Mouse (Mus musculus): Measurements from ENCODE around the gene Tcaf3. TPM values are rescaled to one million over a fixed set of nuclear protein-coding genes. Genes with fewer than 3 reads are reported as not detected.

Tcaf3 gene
- polyA plus RNA-seq, 1 experiment from 2014 or later: not detected

DNA sequence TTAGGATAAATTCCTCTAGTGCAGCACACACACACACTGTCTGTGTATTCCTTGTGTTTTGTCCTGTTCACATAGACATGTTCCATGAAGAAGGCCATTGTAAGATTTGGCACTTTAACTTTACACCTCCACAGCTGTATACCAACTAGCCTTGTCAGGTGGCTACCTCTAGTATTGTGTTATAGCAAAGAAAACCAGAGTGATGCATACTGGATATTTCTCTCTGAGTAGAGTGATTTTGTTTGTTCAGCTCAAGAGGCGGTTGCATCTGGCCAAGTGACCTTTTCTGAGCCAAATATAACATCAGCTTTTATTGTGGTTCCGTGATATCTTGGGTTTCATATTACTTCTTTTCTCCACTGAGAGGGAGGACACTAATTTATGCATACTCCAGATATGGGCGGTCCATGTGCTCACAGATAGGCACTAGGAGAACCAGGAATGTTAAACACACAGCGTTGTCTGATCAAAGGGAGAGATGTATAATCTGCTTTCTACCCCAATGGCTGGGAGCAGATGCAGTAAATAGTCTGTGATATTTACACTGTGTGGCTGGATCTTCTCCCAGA, 13.5 kb upstream of the Tcaf3 start:
- Histone ChIP-seq H3K4me1 (ENCODE audit: insufficient read depth) (no peaks in the 10 kb centered on the region), H3K9ac (replicated peaks) (no peak overlapping the region), H3K27ac (ENCODE audit: low read depth) (no peak overlapping the region), H3K36me3 (replicated peaks; ENCODE audit: insufficient read depth, low read length) (no peaks in the 10 kb centered on the region), H3K27me3 (ENCODE audit: insufficient read depth, low read length) (no peaks in the 10 kb centered on the region), H3K9me3 (ENCODE audit: low read length) (no peaks in the 10 kb centered on the region), H3K4me2 (ENCODE audit: low read depth, low read length) (no peak overlapping the region), H3K4me3 (ENCODE audit: low read depth, low read length) (no peak overlapping the region)
- ATAC-seq (no peak), DNase-seq (no peak)
- 58% methylated on average over 4 of the region's 4 CpGs for WGBS (ENCODE audit: insufficient replicate concordance)
- no peak for TF ChIP-seq EP300 (IDR thresholded peaks at IDR 0.05; ENCODE audit: low read depth)
- TF ChIP-seq CTCF (IDR thresholded peaks at IDR 0.05; ENCODE audit: low read depth): no peak

DNA sequence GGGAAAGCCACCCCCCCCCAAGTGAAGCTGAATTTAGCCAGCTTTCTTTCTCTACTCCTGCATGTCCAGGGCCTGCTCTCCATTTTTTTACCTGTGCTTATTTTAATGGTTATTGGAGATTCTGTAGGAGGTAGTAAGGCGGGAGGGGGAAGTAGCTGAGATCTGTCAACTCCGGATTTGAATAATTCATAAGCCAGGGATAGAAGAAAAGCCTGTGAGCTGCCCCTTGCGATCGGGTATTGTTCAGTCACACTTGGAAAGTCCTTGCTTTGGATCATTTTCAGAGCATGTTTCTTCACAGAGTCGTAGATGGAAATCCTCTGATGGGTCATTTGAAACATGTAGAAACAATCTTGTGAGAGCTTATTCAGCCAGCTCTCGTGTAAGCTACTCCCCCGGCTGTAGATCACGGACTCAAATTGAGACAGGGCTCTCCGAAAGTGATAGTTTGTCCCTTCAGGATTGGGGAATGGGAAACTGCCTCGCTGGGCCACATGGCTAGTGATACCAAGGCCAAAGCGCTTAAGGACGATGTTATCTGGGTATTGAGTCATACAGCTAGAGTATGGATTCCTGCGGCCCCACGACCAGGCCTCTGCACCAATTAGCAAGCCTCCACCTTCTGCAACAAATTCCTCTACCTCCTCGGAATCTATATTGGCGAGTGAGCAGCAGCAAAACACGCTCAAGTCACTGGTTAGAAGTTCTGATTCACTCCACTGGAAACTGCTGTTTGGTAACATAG, 4.2 kb downstream of the Tcaf3 start:
- H3K27ac ChIP-seq (ENCODE audit: low read depth): no peak overlapping the region
- H3K4me3 ChIP-seq (ENCODE audit: low read depth, low read length): no peak overlapping the region
- H3K9ac ChIP-seq (replicated peaks): no peak overlapping the region
- H3K9me3 ChIP-seq (ENCODE audit: low read length): no peaks in the 10 kb centered on the region
- H3K36me3 ChIP-seq (replicated peaks; ENCODE audit: insufficient read depth, low read length): no peaks in the 10 kb centered on the region
- no peaks in the 10 kb centered on the region for H3K4me1 ChIP-seq (ENCODE audit: insufficient read depth)
- TF ChIP-seq CTCF (IDR thresholded peaks at IDR 0.05; ENCODE audit: low read depth) (no peak), EP300 (IDR thresholded peaks at IDR 0.05; ENCODE audit: low read depth) (no peak)
- H3K4me2 ChIP-seq (ENCODE audit: low read depth, low read length): no peak overlapping the region
- no peaks in the 10 kb centered on the region for H3K27me3 ChIP-seq (ENCODE audit: insufficient read depth, low read length)
- WGBS (ENCODE audit: insufficient replicate concordance): 68% methylated on average over 17 of the region's 17 CpGs
- DNase-seq: no peak
- no peak for ATAC-seq

DNA sequence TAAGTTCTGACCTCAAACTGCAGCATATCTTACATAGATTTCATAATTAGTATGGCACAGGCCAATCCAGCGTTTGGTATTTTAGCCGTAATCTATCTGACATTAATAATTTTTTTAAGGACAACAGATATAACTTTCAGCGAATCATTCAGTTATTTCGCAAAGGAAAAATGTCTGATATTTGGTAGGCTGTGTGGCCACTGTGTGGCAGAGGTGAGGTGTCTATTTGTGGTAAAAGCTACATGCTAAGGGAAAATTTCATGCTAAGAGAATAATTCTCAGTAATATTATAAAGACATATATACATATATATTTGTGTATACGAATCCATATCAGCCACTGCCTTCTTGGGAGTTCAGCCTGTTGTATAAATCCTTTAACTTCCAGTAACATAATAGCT, 10.9 kb downstream of the Tcaf3 start:
- no peak for TF ChIP-seq EP300 (IDR thresholded peaks at IDR 0.05; ENCODE audit: low read depth)
- no peak for TF ChIP-seq CTCF (IDR thresholded peaks at IDR 0.05; ENCODE audit: low read depth)
- no peaks in the 10 kb centered on the region for H3K36me3 ChIP-seq (replicated peaks; ENCODE audit: insufficient read depth, low read length)
- H3K9me3 ChIP-seq (ENCODE audit: low read length): no peaks in the 10 kb centered on the region
- ATAC-seq (no peak), DNase-seq (no peak)
- no peak overlapping the region for H3K4me3 ChIP-seq (ENCODE audit: low read depth, low read length)
- H3K4me2 ChIP-seq (ENCODE audit: low read depth, low read length): no peak overlapping the region
- 75% methylated on average over 5 of the region's 5 CpGs for WGBS (ENCODE audit: insufficient replicate concordance)
- no peak overlapping the region for H3K9ac ChIP-seq (replicated peaks)
- H3K27ac ChIP-seq (ENCODE audit: low read depth): no peak overlapping the region
- H3K27me3 ChIP-seq (ENCODE audit: insufficient read depth, low read length): no peaks in the 10 kb centered on the region
- H3K4me1 ChIP-seq (ENCODE audit: insufficient read depth): no peaks in the 10 kb centered on the region

DNA sequence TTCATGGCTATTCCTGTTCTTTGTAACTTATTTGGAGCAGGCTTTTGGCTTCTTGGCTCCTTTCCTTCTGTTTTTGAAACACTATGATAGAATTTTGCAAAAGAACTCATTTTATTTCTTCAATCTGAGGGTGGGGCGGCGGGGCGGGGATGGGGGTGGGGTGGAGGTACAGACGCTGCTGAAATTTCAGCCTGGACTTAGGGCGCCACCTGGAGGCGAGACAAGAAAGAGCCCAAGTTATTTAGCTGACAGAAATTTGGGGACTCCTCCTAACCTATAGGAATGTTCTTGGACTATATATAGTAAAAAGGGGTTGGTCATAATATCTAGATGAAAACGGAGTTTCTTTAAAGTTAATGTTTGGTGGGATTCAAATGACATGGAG, 14.0 kb downstream of the Tcaf3 start:
- H3K27ac ChIP-seq (ENCODE audit: low read depth): no peak overlapping the region
- H3K4me2 ChIP-seq (ENCODE audit: low read depth, low read length): no peak overlapping the region
- TF ChIP-seq EP300 (IDR thresholded peaks at IDR 0.05; ENCODE audit: low read depth) (no peak), CTCF (IDR thresholded peaks at IDR 0.05; ENCODE audit: low read depth) (peak; percentile 68)
- no peaks in the 10 kb centered on the region for H3K4me1 ChIP-seq (ENCODE audit: insufficient read depth)
- H3K27me3 ChIP-seq (ENCODE audit: insufficient read depth, low read length): no peaks in the 10 kb centered on the region
- no peak overlapping the region for H3K9ac ChIP-seq (replicated peaks)
- WGBS (ENCODE audit: insufficient replicate concordance): 4% methylated on average over 7 of the region's 7 CpGs
- H3K4me3 ChIP-seq (ENCODE audit: low read depth, low read length): no peak overlapping the region
- ATAC-seq: no peak
- H3K36me3 ChIP-seq (replicated peaks; ENCODE audit: insufficient read depth, low read length): no peaks in the 10 kb centered on the region
- no peaks in the 10 kb centered on the region for H3K9me3 ChIP-seq (ENCODE audit: low read length)
- peak; percentile 68 for DNase-seq

DNA sequence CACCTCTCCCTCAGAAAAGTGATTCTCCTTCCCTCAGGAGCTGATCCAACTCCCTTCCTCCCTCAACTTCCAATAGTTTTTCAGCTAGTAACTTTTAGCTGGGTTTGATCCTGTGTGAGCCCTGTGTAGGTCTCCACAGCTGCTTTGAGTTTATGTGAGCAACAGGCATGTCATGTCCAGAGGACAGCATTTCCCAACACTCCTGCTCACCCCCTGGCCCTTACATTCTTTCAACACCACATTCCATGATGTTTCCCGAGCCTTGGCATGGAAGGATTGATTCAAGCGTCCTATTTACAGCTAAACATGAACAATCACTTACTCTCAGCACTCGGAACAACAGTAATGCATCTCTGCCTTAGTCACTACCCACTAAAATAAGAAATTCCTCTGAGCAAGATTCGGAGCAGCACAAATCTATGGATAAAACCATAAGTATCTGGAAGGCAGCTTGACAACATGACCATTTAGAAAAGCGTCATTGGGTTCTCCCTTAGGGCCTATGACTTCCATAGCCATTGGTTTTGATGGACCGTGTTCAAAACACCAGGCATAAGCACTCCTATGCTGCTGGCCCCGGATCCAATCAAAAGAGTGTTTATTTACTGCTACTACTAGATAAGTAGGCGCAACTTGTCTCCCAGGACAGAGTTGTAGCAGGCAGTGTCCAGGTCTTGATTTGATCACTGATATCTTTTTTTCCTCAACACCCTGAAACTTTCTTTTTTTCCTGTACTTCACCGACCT, 14.6 kb downstream of the Tcaf3 start:
- Histone ChIP-seq H3K4me1 (ENCODE audit: insufficient read depth) (no peaks in the 10 kb centered on the region), H3K4me3 (ENCODE audit: low read depth, low read length) (no peak overlapping the region), H3K27ac (ENCODE audit: low read depth) (no peak overlapping the region), H3K9ac (replicated peaks) (no peak overlapping the region), H3K9me3 (ENCODE audit: low read length) (no peaks in the 10 kb centered on the region), H3K36me3 (replicated peaks; ENCODE audit: insufficient read depth, low read length) (no peaks in the 10 kb centered on the region), H3K27me3 (ENCODE audit: insufficient read depth, low read length) (no peaks in the 10 kb centered on the region), H3K4me2 (ENCODE audit: low read depth, low read length) (no peak overlapping the region)
- 55% methylated on average over 9 of the region's 9 CpGs for WGBS (ENCODE audit: insufficient replicate concordance)
- TF ChIP-seq CTCF (IDR thresholded peaks at IDR 0.05; ENCODE audit: low read depth): no peak
- no peak for TF ChIP-seq EP300 (IDR thresholded peaks at IDR 0.05; ENCODE audit: low read depth)
- DNase-seq: no peak
- ATAC-seq: no peak

DNA sequence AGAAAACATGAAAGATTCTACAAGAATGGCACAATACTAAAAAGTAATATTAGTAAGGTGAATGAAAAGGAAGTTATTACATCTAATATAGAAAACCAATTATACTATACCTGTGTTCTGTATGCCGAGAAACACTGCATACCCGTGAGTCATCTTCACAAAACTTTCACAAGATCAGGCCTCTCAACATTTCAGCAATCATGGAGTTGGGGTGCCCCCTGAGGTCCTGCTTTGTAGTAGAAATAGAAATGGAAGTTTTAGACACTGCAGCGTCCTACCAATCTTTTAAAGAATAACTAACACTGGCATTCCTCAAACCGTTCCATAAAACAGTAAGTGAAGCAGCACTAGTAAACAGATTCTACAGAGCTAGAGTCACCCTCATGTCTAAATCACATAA, 18.8 kb downstream of the Tcaf3 start:
- H3K9me3 ChIP-seq (ENCODE audit: low read length): no peaks in the 10 kb centered on the region
- WGBS (ENCODE audit: insufficient replicate concordance): 68% methylated on average over 4 of the region's 4 CpGs
- no peak for ATAC-seq
- no peaks in the 10 kb centered on the region for H3K36me3 ChIP-seq (replicated peaks; ENCODE audit: insufficient read depth, low read length)
- H3K27me3 ChIP-seq (ENCODE audit: insufficient read depth, low read length): no peaks in the 10 kb centered on the region
- H3K27ac ChIP-seq (ENCODE audit: low read depth): no peak overlapping the region
- H3K4me1 ChIP-seq (ENCODE audit: insufficient read depth): no peaks in the 10 kb centered on the region
- no peak overlapping the region for H3K4me3 ChIP-seq (ENCODE audit: low read depth, low read length)
- TF ChIP-seq EP300 (IDR thresholded peaks at IDR 0.05; ENCODE audit: low read depth): no peak
- no peak for TF ChIP-seq CTCF (IDR thresholded peaks at IDR 0.05; ENCODE audit: low read depth)
- DNase-seq: no peak
- no peak overlapping the region for H3K4me2 ChIP-seq (ENCODE audit: low read depth, low read length)
- H3K9ac ChIP-seq (replicated peaks): no peak overlapping the region
